In the genomic region with DNA sequence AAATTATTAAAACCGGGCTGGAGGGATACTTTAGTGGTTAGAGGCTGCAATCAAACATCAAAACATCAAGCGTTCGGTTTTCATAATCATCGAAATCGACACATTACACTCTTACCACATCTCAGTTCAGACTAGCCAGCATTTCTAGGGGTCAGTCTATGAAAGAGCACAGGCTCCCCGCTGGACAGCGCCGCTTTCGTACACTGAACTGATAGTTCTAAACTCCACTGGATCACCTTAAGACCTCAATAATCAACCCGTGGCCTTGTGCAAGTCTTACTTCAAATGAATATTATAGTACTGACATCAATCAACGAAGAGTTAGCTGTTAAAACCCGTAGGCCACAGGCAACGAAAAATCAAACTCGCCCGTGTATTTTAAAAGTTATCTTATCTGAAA, we compare ENCODE assay signal across 9 mouse cellular contexts. TPM values are rescaled to one million over a fixed set of nuclear protein-coding genes. Genes with fewer than 3 reads are reported as not detected.
A peak's percentile ranks its signal among the peaks of the same experiment; 100 is the strongest.
DNase-seq lines count a peak whose midpoint lies in the region; ATAC-seq and TF ChIP-seq lines count a peak whose summit lies in the region.
"Had no signal": no experiment of that assay in that cellular context is flagged by ENCODE, and none has a peak within 500 bp of the region (broad histone marks: within the 10 kb centered on the region; RNA-seq: fewer than 3 reads in every experiment).

No protein-coding gene starts in this region.

- 25% methylated on average over 15 of the region's 15 CpGs for WGBS in lung, embryonic 14.5 days
- WGBS in embryonic facial prominence, embryonic 10.5 days = 37% methylated on average over 15 of the region's 15 CpGs
- WGBS in intestine, postnatal 0 days = 31% methylated on average over 15 of the region's 15 CpGs
- 38% methylated on average over 15 of the region's 15 CpGs for WGBS in neural tube, embryonic 14.5 days

- peak overlapping the region; percentile 71 for H3K4me3 ChIP-seq in lung, embryonic 14.5 days (ENCODE audit: low read depth, low read length)
- H3K4me3 ChIP-seq in embryonic facial prominence, embryonic 10.5 days = peak overlapping the region; percentile 88
- H3K4me3 ChIP-seq in intestine, postnatal 0 days (ENCODE audit: low read depth, low read length) = peak overlapping the region; percentile 63
- H3K4me3 ChIP-seq in neural tube, embryonic 14.5 days (ENCODE audit: low read depth, low read length) = peak overlapping the region; percentile 79

- H3K27me3 ChIP-seq in lung, embryonic 14.5 days (ENCODE audit: insufficient read depth, low read length) = no peaks in the 10 kb centered on the region; the same call in 1 of the 2 replicates
- H3K27me3 ChIP-seq in embryonic facial prominence, embryonic 10.5 days (replicated peaks; ENCODE audit: low read depth, poor library complexity, severe bottlenecking) = no peaks in the 10 kb centered on the region
- H3K27me3 ChIP-seq in intestine, postnatal 0 days (replicated peaks; ENCODE audit: control insufficient read depth, insufficient read depth, low read length) = no peaks in the 10 kb centered on the region
- no peaks in the 10 kb centered on the region; the same call in 1 of the 2 replicates for H3K27me3 ChIP-seq in neural tube, embryonic 14.5 days (ENCODE audit: control insufficient read depth, insufficient read depth, low read length)

- H3K4me2 ChIP-seq in lung, embryonic 14.5 days = peak overlapping the region; percentile 93
- peak overlapping the region; percentile 98 for H3K4me2 ChIP-seq in intestine, postnatal 0 days (replicated peaks; ENCODE audit: low read depth)
- peak overlapping the region; percentile 84 for H3K4me2 ChIP-seq in neural tube, embryonic 14.5 days (ENCODE audit: low read depth, low read length)

- peak overlapping the region; percentile 70; the same call in 1 of the 2 replicates for H3K9ac ChIP-seq in lung, embryonic 14.5 days
- H3K9ac ChIP-seq in intestine, postnatal 0 days (ENCODE audit: low read depth, low read length) = peak overlapping the region; percentile 59; the same call in 1 of the 2 replicates
- H3K9ac ChIP-seq in neural tube, embryonic 14.5 days (replicated peaks; ENCODE audit: low read depth, low read length) = peak overlapping the region; percentile 70

- no peak overlapping the region for H3K27ac ChIP-seq in lung, embryonic 14.5 days (ENCODE audit: low read depth)
- no peak overlapping the region for H3K27ac ChIP-seq in embryonic facial prominence, embryonic 10.5 days (replicated peaks)
- no peak overlapping the region for H3K27ac ChIP-seq in intestine, postnatal 0 days (ENCODE audit: low read depth, low read length)
- no peak overlapping the region for H3K27ac ChIP-seq in neural tube, embryonic 14.5 days (ENCODE audit: low read depth, low read length)

- H3K36me3 ChIP-seq in lung, embryonic 14.5 days (ENCODE audit: insufficient read depth) = no peaks in the 10 kb centered on the region
- H3K36me3 ChIP-seq in embryonic facial prominence, embryonic 10.5 days (replicated peaks) = no peaks in the 10 kb centered on the region
- no peaks in the 10 kb centered on the region for H3K36me3 ChIP-seq in intestine, postnatal 0 days (ENCODE audit: control insufficient read depth, insufficient read depth)
- H3K36me3 ChIP-seq in neural tube, embryonic 14.5 days (ENCODE audit: control insufficient read depth, insufficient read depth, low read length) = no peaks in the 10 kb centered on the region

- ATAC-seq in lung, embryonic 14.5 days (ENCODE audit: insufficient read depth) = no peak
- ATAC-seq in intestine, postnatal 0 days = no peak
- ATAC-seq in neural tube, embryonic 14.5 days (ENCODE audit: low read depth) = no peak
- no peak for ATAC-seq in megakaryocyte-erythroid progenitor cell, adult 5-6 weeks (replicated peaks; ENCODE audit: low FRiP score, low TSS enrichment, poor library complexity, severe bottlenecking)

- no peak for TF ChIP-seq CTCF in lung, embryonic 14.5 days (IDR thresholded peaks at IDR 0.05; ENCODE audit: low read depth)
- no peak for TF ChIP-seq CTCF in intestine, postnatal 0 days (IDR thresholded peaks at IDR 0.05; ENCODE audit: low read depth)

- DNase-seq in lung, embryonic 14.5 days = peak; percentile 26
- DNase-seq in lung, postnatal 4 days = no peak
- peak; percentile 17 for DNase-seq in embryonic facial prominence, embryonic 10.5 days (ENCODE audit: low spot score)
- DNase-seq in right cerebral cortex, postnatal 25 days = no peak
- DNase-seq in T-cell, adult 2 months (ENCODE audit: low spot score) = no peak
- DNase-seq: lung, adult 2 months had no signal

- H3K9me3 ChIP-seq in lung, embryonic 14.5 days (ENCODE audit: low read depth, low read length) = no peaks in the 10 kb centered on the region
- H3K9me3 ChIP-seq in embryonic facial prominence, embryonic 10.5 days = no peaks in the 10 kb centered on the region
- H3K9me3 ChIP-seq in intestine, postnatal 0 days (ENCODE audit: control insufficient read depth) = no peaks in the 10 kb centered on the region
- no peaks in the 10 kb centered on the region for H3K9me3 ChIP-seq in neural tube, embryonic 14.5 days (ENCODE audit: control insufficient read depth, low read length)

- no peaks in the 10 kb centered on the region for H3K4me1 ChIP-seq in lung, embryonic 14.5 days (ENCODE audit: insufficient read depth)
- peaks cover 19% of the 10 kb centered on the region for H3K4me1 ChIP-seq in embryonic facial prominence, embryonic 10.5 days
- no peaks in the 10 kb centered on the region for H3K4me1 ChIP-seq in intestine, postnatal 0 days (replicated peaks; ENCODE audit: control insufficient read depth, insufficient read depth, low read length)
- H3K4me1 ChIP-seq in neural tube, embryonic 14.5 days (ENCODE audit: control insufficient read depth, insufficient read depth, low read length) = peaks cover 4% of the 10 kb centered on the region; the same call in 1 of the 2 replicates

RNA-seq across cellular contexts. Expression of gene Asns, which starts 1.0 kb away (rescaled TPM):
- polyA plus RNA-seq in lung, embryonic 14.5 days (2014; fragmentation: Nextera tagmentation; extraction: Ambion mirVana) = 68.4 and 68.9 TPM in 2 replicates
- polyA plus RNA-seq in embryonic facial prominence, embryonic 10.5 days (2016; fragmentation: Nextera tagmentation; extraction: Ambion mirVana) = 83.0 and 90.5 TPM in 2 replicates
- polyA plus RNA-seq in intestine, postnatal 0 days (2015; fragmentation: Nextera tagmentation; extraction: Ambion mirVana) = 25.6 and 25.8 TPM in 2 replicates
- polyA plus RNA-seq in neural tube, embryonic 14.5 days (2014; fragmentation: Nextera tagmentation; extraction: Ambion mirVana) = 115 and 121 TPM in 2 replicates
- 213 and 259 TPM in 2 replicates for total RNA-seq in megakaryocyte-erythroid progenitor cell, adult 5-6 weeks (2014; fragmentation: Nextera tagmentation)
- 174 and 298 TPM in 2 replicates for total RNA-seq in megakaryocyte-erythroid progenitor cell, adult 5-6 weeks (2017)

Comparison
In these comparisons a context has a peak if more than half of its experiments do, and no peak if none do; other contexts are left out.
1. DNase-seq: peak in lung, embryonic 14.5 days (single experiment) and embryonic facial prominence, embryonic 10.5 days (single experiment); none in lung, postnatal 4 days (0 of 2), right cerebral cortex, postnatal 25 days (single experiment) and T-cell, adult 2 months (single experiment).
2. Peak in every context shown above with its lines, with median percentiles within 50 percentile points of each other: H3K4me2 ChIP-seq, H3K4me3 ChIP-seq and H3K9ac ChIP-seq.